Mouse (Mus musculus) MEL (cell line): ENCODE measurements around the gene Agxt. TPM values are rescaled to one million over a fixed set of nuclear protein-coding genes. Genes with fewer than 3 reads are reported as not detected.

Source experiments
- DNase-seq: peaks from one replicate; pipeline ENCODE4 v3.0.0; 2011; ENCODE audit warnings: low read depth, low spot score
- H3K27ac ChIP-seq: 2 replicates; pipeline ENCODE4 v1.5.1; 2012; ENCODE audit warnings: low read depth, mild to moderate bottlenecking, control low read depth, low read length, moderate library complexity; ENCODE audit not compliant: control insufficient read depth
- H3K27me3 ChIP-seq, 2 experiments: fragments of 150-350 bp in 1 of 2; sonication (generic) in 1 of 2; 2 replicates each; pipeline ENCODE4 v1.6.1; 2012; ENCODE audit warnings: low read length in 2 of 2, mild to moderate bottlenecking in 2 of 2, improper control_type of control experiment in 1 of 2, moderate library complexity in 1 of 2; ENCODE audit not compliant: insufficient read depth in 2 of 2, control insufficient read depth in 1 of 2
- H3K36me3 ChIP-seq, 2 experiments: 2 replicates each; pipeline ENCODE4 v1.6.1; 2012 to 2014; ENCODE audit warnings: low read length in 2 of 2, improper control_type of control experiment in 1 of 2, inconsistent platforms in 1 of 2, mild to moderate bottlenecking in 1 of 2; ENCODE audit not compliant: insufficient read depth in 2 of 2, control insufficient read depth in 1 of 2
- H3K4me1 ChIP-seq, 2 experiments: fragments of 150-350 bp in 1 of 2; sonication (generic) in 1 of 2; 2 replicates each; pipeline ENCODE4 v1.6.1; 2012; ENCODE audit warnings: low read length in 2 of 2, improper control_type of control experiment in 1 of 2, mild to moderate bottlenecking in 1 of 2; ENCODE audit not compliant: insufficient read depth in 2 of 2, control insufficient read depth in 1 of 2
- H3K4me3 ChIP-seq, 2 experiments: fragments of 150-350 bp in 1 of 2; sonication (generic) in 1 of 2; 2 replicates each; pipeline ENCODE4 v1.5.1; 2012; ENCODE audit warnings: low read depth in 2 of 2, low read length in 2 of 2, mild to moderate bottlenecking in 2 of 2, moderate library complexity in 2 of 2, control low read depth in 1 of 2, improper control_type of control experiment in 1 of 2; ENCODE audit not compliant: control insufficient read depth in 1 of 2, insufficient read depth in 1 of 2
- H3K79me2 ChIP-seq: 2 replicates; pipeline ENCODE4 v1.6.1; 2012; ENCODE audit warnings: mild to moderate bottlenecking, low read length, moderate library complexity; ENCODE audit not compliant: control insufficient read depth, poor library complexity, insufficient read depth
- H3K9ac ChIP-seq: 2 replicates; pipeline ENCODE4 v1.6.1; 2012; ENCODE audit warnings: low read depth, mild to moderate bottlenecking, control low read depth, low read length, moderate library complexity; ENCODE audit not compliant: control insufficient read depth, poor library complexity, severe bottlenecking
- H3K9me3 ChIP-seq: fragments of 150-350 bp; sonication (generic); replicated peaks from 2 replicates; pipeline ENCODE4 v1.6.1; 2012; ENCODE audit warnings: mild to moderate bottlenecking, low read length, improper control_type of control experiment, moderate library complexity; ENCODE audit not compliant: insufficient read depth
- BHLHE40 ChIP-seq: IDR thresholded peaks from 2 replicates; pipeline ENCODE4 v1.6.1; 2012; ENCODE audit warnings: low read depth, mild to moderate bottlenecking, inconsistent platforms, low read length, improper control_type of control experiment, borderline replicate concordance
- CHD2 ChIP-seq: IDR thresholded peaks from 2 replicates; pipeline ENCODE4 v1.6.1; 2011; ENCODE audit warnings: low read length, improper control_type of control experiment
- CTCF ChIP-seq, 3 experiments: IDR thresholded peaks in 2 of 3; conservative IDR thresholded peaks in 1 of 3; 2 replicates each; pipeline ENCODE4 v1.5.1; 2011 to 2012; ENCODE audit warnings: low read length in 3 of 3, low read depth in 2 of 3, mild to moderate bottlenecking in 2 of 3, improper control_type of control experiment in 1 of 3, inconsistent platforms in 1 of 3, mixed read lengths in 1 of 3, moderate library complexity in 1 of 3; ENCODE audit not compliant: control insufficient read depth in 1 of 3, insufficient read depth in 1 of 3, poor library complexity in 1 of 3, severe bottlenecking in 1 of 3
- ELF1 ChIP-seq: IDR thresholded peaks from 2 replicates; pipeline ENCODE4 v1.6.1; 2014; ENCODE audit warnings: low read depth, mild to moderate bottlenecking, inconsistent platforms, low read length, improper control_type of control experiment, moderate library complexity
- EP300 ChIP-seq, 2 experiments: IDR thresholded peaks; 2 replicates each; pipeline ENCODE4 v1.6.1; 2011; ENCODE audit warnings: improper control_type of control experiment in 2 of 2, low read length in 2 of 2, low read depth in 1 of 2, mild to moderate bottlenecking in 1 of 2
- ETS1 ChIP-seq: IDR thresholded peaks from 2 replicates; pipeline ENCODE4 v1.6.1; 2012; ENCODE audit warnings: low read depth, mild to moderate bottlenecking, inconsistent platforms, low read length, improper control_type of control experiment, moderate library complexity
- GABPA ChIP-seq: IDR thresholded peaks from 2 replicates; pipeline ENCODE4 v1.6.1; 2012; ENCODE audit warnings: low read depth, mild to moderate bottlenecking, inconsistent platforms, low read length, improper control_type of control experiment, moderate library complexity
- GATA1 ChIP-seq: IDR thresholded peaks from 2 replicates; pipeline ENCODE4 v1.6.1; 2011; ENCODE audit warnings: low read depth, low read length, improper control_type of control experiment
- HCFC1 ChIP-seq: IDR thresholded peaks from 2 replicates; pipeline ENCODE4 v1.6.1; 2012; ENCODE audit warnings: low read depth, mild to moderate bottlenecking, inconsistent platforms, low read length, improper control_type of control experiment, moderate library complexity
- JUND ChIP-seq: IDR thresholded peaks from 2 replicates; pipeline ENCODE4 v1.6.1; 2011; ENCODE audit warnings: low read depth, mild to moderate bottlenecking, improper control_type of control experiment, low read length
- MAX ChIP-seq: IDR thresholded peaks from 2 replicates; pipeline ENCODE4 v1.6.1; 2011; ENCODE audit warnings: low read length, improper control_type of control experiment
- MYB ChIP-seq: IDR thresholded peaks from 2 replicates; pipeline ENCODE4 v1.6.1; 2011; ENCODE audit warnings: mild to moderate bottlenecking, low read depth, low read length, improper control_type of control experiment
- MYC ChIP-seq: IDR thresholded peaks from 2 replicates; pipeline ENCODE4 v1.6.1; 2011; ENCODE audit warnings: low read depth, mild to moderate bottlenecking, low read length, improper control_type of control experiment, moderate library complexity
- NELFE ChIP-seq: IDR thresholded peaks from 2 replicates; pipeline ENCODE4 v1.6.1; 2011; ENCODE audit warnings: low read depth, low read length, improper control_type of control experiment
- NRF1 ChIP-seq: IDR thresholded peaks from 2 replicates; pipeline ENCODE4 v1.6.1; 2014; ENCODE audit warnings: low read depth, mild to moderate bottlenecking, inconsistent platforms, low read length, improper control_type of control experiment, moderate library complexity; ENCODE audit not compliant: poor library complexity, insufficient read depth, severe bottlenecking
- POLR2A ChIP-seq, 2 experiments: IDR thresholded peaks; 2 replicates each; pipeline ENCODE4 v1.6.1; 2011 to 2012; ENCODE audit warnings: low read length in 2 of 2, mild to moderate bottlenecking in 2 of 2, control low read depth in 1 of 2, improper control_type of control experiment in 1 of 2, low read depth in 1 of 2, moderate library complexity in 1 of 2; ENCODE audit not compliant: control insufficient read depth in 1 of 2, insufficient read depth in 1 of 2, poor library complexity in 1 of 2
- POLR2AphosphoS2 ChIP-seq: IDR thresholded peaks from 2 replicates; pipeline ENCODE4 v1.6.1; 2011; ENCODE audit warnings: low read length, improper control_type of control experiment
- RCOR1 ChIP-seq: IDR thresholded peaks from 2 replicates; pipeline ENCODE4 v1.6.1; 2012; ENCODE audit warnings: low read depth, mild to moderate bottlenecking, inconsistent platforms, low read length, improper control_type of control experiment
- SIN3A ChIP-seq: IDR thresholded peaks from 2 replicates; pipeline ENCODE4 v1.6.1; 2012; ENCODE audit warnings: low read length, improper control_type of control experiment, inconsistent platforms
- SMC3 ChIP-seq: IDR thresholded peaks from 2 replicates; pipeline ENCODE4 v1.6.1; 2011; ENCODE audit warnings: low read depth, low read length, improper control_type of control experiment
- TAL1 ChIP-seq: IDR thresholded peaks from 2 replicates; pipeline ENCODE4 v1.6.1; 2012; ENCODE audit warnings: mild to moderate bottlenecking, inconsistent platforms, low read length, moderate library complexity, mixed read lengths
- TBP ChIP-seq: IDR thresholded peaks from 2 replicates; pipeline ENCODE4 v1.8.0; 2011; ENCODE audit warnings: low read depth, low read length, improper control_type of control experiment
- TCF12 ChIP-seq: IDR thresholded peaks from 2 replicates; pipeline ENCODE4 v1.6.1; 2014; ENCODE audit warnings: low read depth, mild to moderate bottlenecking, inconsistent platforms, low read length, improper control_type of control experiment, moderate library complexity
- USF1 ChIP-seq: IDR thresholded peaks from 2 replicates; pipeline ENCODE4 v1.6.1; 2014; ENCODE audit warnings: low read depth, mild to moderate bottlenecking, inconsistent platforms, low read length, improper control_type of control experiment, moderate library complexity
- USF2 ChIP-seq, 2 experiments: IDR thresholded peaks; 2 replicates each; pipeline ENCODE4 v1.6.1; 2011 to 2012; ENCODE audit warnings: improper control_type of control experiment in 2 of 2, low read length in 2 of 2, borderline replicate concordance in 1 of 2, inconsistent platforms in 1 of 2, low read depth in 1 of 2, mild to moderate bottlenecking in 1 of 2; ENCODE audit not compliant: insufficient read depth in 1 of 2
- ZKSCAN1 ChIP-seq: IDR thresholded peaks from 2 replicates; pipeline ENCODE4 v1.6.1; 2012; ENCODE audit warnings: low read depth, mild to moderate bottlenecking, inconsistent platforms, low read length, improper control_type of control experiment, moderate library complexity
- polyA plus RNA-seq, 2 experiments: library from polyadenylated mRNA; stranded (reverse) in 1 of 2; unstranded in 1 of 2; fragments of >175 nt in 1 of 2; fragments of >200 nt in 1 of 2; gene quantifications; 2 replicates each; pipeline versions ENCODE4 v1.2.1 to v1.2.4; 2012; ENCODE audit warnings: low replicate concordance in 2 of 2, low read depth in 1 of 2; ENCODE audit not compliant: insufficient read length in 2 of 2, insufficient read depth in 1 of 2, missing spikeins in 1 of 2
- total RNA-seq: library from RNA; depleted of rRNA; stranded (reverse); fragments of 300-350 nt; gene quantifications from 2 replicates; pipeline ENCODE4 v1.2.3, GENCODE M21; 2012

The Agxt gene
- total and polyA plus RNA-seq, 3 experiments, result not detected

GRCm38 (mm10) chr1:93162588-93162987 lies 27.5 kb downstream of the Agxt start:
- H3K4me1 ChIP-seq, result no peaks in the 10 kb centered on the region
- H3K9ac ChIP-seq, result no peak overlapping the region
- H3K27ac ChIP-seq, result no peak overlapping the region
- H3K4me3 ChIP-seq, result no peak overlapping the region
- no peaks in the 10 kb centered on the region for H3K9me3 ChIP-seq
- no peak for DNase-seq
- TF ChIP-seq CHD2 (no peak), EP300 (IDR thresholded peaks at IDR 0.05; ENCODE audit: low read depth in 1 of 2, low read length in 2 of 2) (no peak), POLR2AphosphoS2 (no peak), HCFC1 (no peak)
- H3K79me2 ChIP-seq, result no peaks in the 10 kb centered on the region
- no peaks in the 10 kb centered on the region for H3K36me3 ChIP-seq
- H3K27me3 ChIP-seq, result no peaks in the 10 kb centered on the region

- no peak overlapping the region for H3K4me3 ChIP-seq
- no peaks in the 10 kb centered on the region for H3K27me3 ChIP-seq
- H3K9me3 ChIP-seq, result no peaks in the 10 kb centered on the region
- no peak overlapping the region for H3K9ac ChIP-seq
- no peaks in the 10 kb centered on the region for H3K79me2 ChIP-seq
- no peak overlapping the region for H3K27ac ChIP-seq
- H3K4me1 ChIP-seq, result no peaks in the 10 kb centered on the region
- no peaks in the 10 kb centered on the region for H3K36me3 ChIP-seq
- DNase-seq, result peak; percentile 21
- TF ChIP-seq GABPA, result no peak
- TF ChIP-seq USF2 (IDR thresholded peaks at IDR 0.05; ENCODE audit: borderline replicate concordance in 1 of 2, insufficient read depth in 1 of 2, low read depth in 1 of 2, low read length in 2 of 2), result peak in 1 of 2 experiments; percentile 61; a peak in 2 of 4 replicates
- peak; percentile 49; the same call in 1 of the 2 replicates for TF ChIP-seq BHLHE40
- no peak for TF ChIP-seq MYB
- no peak for TF ChIP-seq CHD2
- TF ChIP-seq USF1, result peak; percentile 89
- TF ChIP-seq POLR2A (IDR thresholded peaks at IDR 0.05; ENCODE audit: control insufficient read depth in 1 of 2, insufficient read depth in 1 of 2, low read depth in 1 of 2, low read length in 2 of 2, poor library complexity in 1 of 2), result no peak
- no peak for TF ChIP-seq TBP
- no peak for TF ChIP-seq GATA1
- TF ChIP-seq MAX, result 0 out of 2 replicates have a peak, but pooled peaks have one; percentile 13
Measured at GRCm38 (mm10) chr1:93165447-93165846, 30.4 kb downstream of the Agxt start.

- H3K27me3 ChIP-seq, result no peaks in the 10 kb centered on the region
- H3K4me3 ChIP-seq, result no peak overlapping the region
Measured at GRCm38 (mm10) chr1:93166346-93167079, 31.5 kb downstream of the Agxt start.

More at GRCm38 (mm10) chr1:93166346-93167079, 31.5 kb downstream of the Agxt start:
- DNase-seq, result no peak
- Histone ChIP-seq H3K27ac (no peak overlapping the region), H3K36me3 (no peaks in the 10 kb centered on the region), H3K9me3 (no peaks in the 10 kb centered on the region), H3K9ac (no peak overlapping the region), H3K79me2 (no peaks in the 10 kb centered on the region), H3K4me1 (no peaks in the 10 kb centered on the region)
- TF ChIP-seq HCFC1 (no peak), USF1 (no peak), BHLHE40 (no peak), NELFE (no peak), ZKSCAN1 (no peak), TCF12 (no peak), RCOR1 (no peak), ETS1 (no peak), SMC3 (no peak), SIN3A (no peak), JUND (no peak), NRF1 (no peak), ELF1 (no peak), CTCF (IDR thresholded peaks at IDR 0.05 in 2 of 3, conservative IDR thresholded peaks at IDR 0.05 in 1 of 3; ENCODE audit: control insufficient read depth in 1 of 3, insufficient read depth in 1 of 3, low read depth in 2 of 3, low read length in 3 of 3, poor library complexity in 1 of 3, severe bottlenecking in 1 of 3) (no peak), CHD2 (no peak), MYB (no peak), POLR2AphosphoS2 (no peak), MYC (no peak), TAL1 (no peak)
